Comparison of ENCODE assay signal across 21 mouse cellular contexts in the genomic region with DNA sequence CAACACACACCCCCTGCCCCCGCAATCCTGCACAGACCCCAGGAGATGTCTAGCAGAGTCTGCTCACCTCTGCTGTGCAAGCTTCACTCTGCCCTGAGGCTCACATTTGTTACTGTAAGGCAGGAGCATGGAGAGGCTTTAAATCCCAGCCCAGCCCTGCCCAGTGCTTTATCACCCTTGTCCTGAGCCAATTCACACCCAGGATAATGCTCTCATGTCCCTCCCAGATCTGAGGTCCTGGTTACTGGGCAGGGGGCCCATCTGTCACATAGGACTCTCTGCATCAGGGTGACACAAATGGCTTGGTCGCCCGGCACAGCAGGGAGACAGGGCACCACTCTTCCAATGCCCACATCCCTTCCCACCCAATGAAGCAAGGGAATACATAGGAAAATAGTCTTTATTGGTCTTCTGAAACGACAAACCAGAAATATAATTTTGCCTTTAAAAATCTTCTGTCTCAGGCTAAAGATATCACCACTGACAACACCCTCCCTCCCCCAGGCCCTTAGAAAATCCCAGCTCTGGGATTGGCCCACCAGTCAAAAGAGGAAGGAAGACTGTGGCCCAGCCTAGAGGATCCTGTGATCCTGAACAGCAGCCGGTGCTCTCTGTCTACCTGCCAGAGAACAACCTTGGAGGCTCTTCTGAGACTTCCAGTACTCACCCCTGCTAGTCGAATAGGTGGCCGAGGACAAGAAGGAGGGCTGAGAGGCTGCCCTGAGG. TPM values are rescaled to one million over a fixed set of nuclear protein-coding genes. Genes with fewer than 3 reads are reported as not detected.
DNase-seq lines count a peak whose midpoint lies in the region; TF ChIP-seq lines count a peak whose summit lies in the region.
"Had no signal": no experiment of that assay in that cellular context is flagged by ENCODE, and none has a peak within 500 bp of the region (broad histone marks: within the 10 kb centered on the region; RNA-seq: fewer than 3 reads in every experiment).

No protein-coding gene starts in this region.

- peak; percentile 64 to 79 for DNase-seq in cerebellum, postnatal 10 days
- DNase-seq in cerebellum, adult 11-12 months = no peak
- DNase-seq in layer of hippocampus, adult 2 months (ENCODE audit: low spot score in 2 of 2) = no peak
- no peak for DNase-seq in layer of hippocampus, postnatal 25 days (ENCODE audit: extremely low spot score in 1 of 2, low spot score in 1 of 2)
- DNase-seq in right cerebral cortex, postnatal 10 days (ENCODE audit: low spot score in 2 of 2) = peak; percentile 66 to 77
- no peak for DNase-seq in right cerebral cortex, postnatal 14 days
- no peak for DNase-seq in liver
- no peak for DNase-seq in gastrocnemius, postnatal 4 days (ENCODE audit: low spot score in 2 of 2)
- DNase-seq: adrenal gland, adult 2 months; cerebellum, adult 2 months; embryo, embryonic 11 days; heart, adult 18-20 months; kidney, adult 8-10 months; kidney, postnatal 36 days; lung, adult 2 months; lung, postnatal 36 days; thymus, postnatal 25 days had no signal

- TF ChIP-seq CTCF in layer of hippocampus, adult 2 months (conservative IDR thresholded peaks at IDR 0.05) = no peak

- H3K4me3 ChIP-seq in layer of hippocampus, adult 2 months = no peak overlapping the region
- H3K4me3 ChIP-seq: embryonic facial prominence, embryonic 15.5 days; forebrain, embryonic 13.5 days; heart, embryonic 15.5 days; midbrain, embryonic 12.5 days had no signal

- H3K27ac ChIP-seq in layer of hippocampus, adult 2 months = peak overlapping the region; percentile 18; the same call in 1 of the 2 replicates
- H3K27ac ChIP-seq: embryonic facial prominence, embryonic 15.5 days; forebrain, embryonic 13.5 days; heart, embryonic 15.5 days; midbrain, embryonic 12.5 days had no signal

RNA-seq across cellular contexts. Expression of gene Lrtm2, which starts 15.7 kb away (rescaled TPM):
- total RNA-seq in layer of hippocampus, adult 2 months (2021) = 10 to 100 TPM; 43.3 to 44.6 TPM
- total RNA-seq in layer of hippocampus, postnatal 25 days (2021) = 10 to 100 TPM; 35.6 to 37.4 TPM
- under 1 TPM; 0.59 to 0.98 TPM for total RNA-seq in gastrocnemius, postnatal 4 days (2021)

Comparison
In these comparisons a context has a peak if more than half of its experiments do, and no peak if none do; other contexts are left out.
1. DNase-seq: peak in cerebellum, postnatal 10 days (2 of 2) and right cerebral cortex, postnatal 10 days (2 of 2); none in cerebellum, adult 11-12 months (single experiment), layer of hippocampus, adult 2 months (0 of 2), layer of hippocampus, postnatal 25 days (0 of 2), right cerebral cortex, postnatal 14 days (single experiment), liver (single experiment) and gastrocnemius, postnatal 4 days (0 of 2).
2. RNA of gene Lrtm2, which starts 15.7 kb away (total RNA-seq): 43.3 to 44.6 TPM in layer of hippocampus, adult 2 months and 35.6 to 37.4 TPM in layer of hippocampus, postnatal 25 days; 0.59 to 0.98 TPM in gastrocnemius, postnatal 4 days; every median in the first group is over 10 times any median in the second.